Comparison of ENCODE assay signal across 9 mouse cellular contexts in the genomic region with DNA sequence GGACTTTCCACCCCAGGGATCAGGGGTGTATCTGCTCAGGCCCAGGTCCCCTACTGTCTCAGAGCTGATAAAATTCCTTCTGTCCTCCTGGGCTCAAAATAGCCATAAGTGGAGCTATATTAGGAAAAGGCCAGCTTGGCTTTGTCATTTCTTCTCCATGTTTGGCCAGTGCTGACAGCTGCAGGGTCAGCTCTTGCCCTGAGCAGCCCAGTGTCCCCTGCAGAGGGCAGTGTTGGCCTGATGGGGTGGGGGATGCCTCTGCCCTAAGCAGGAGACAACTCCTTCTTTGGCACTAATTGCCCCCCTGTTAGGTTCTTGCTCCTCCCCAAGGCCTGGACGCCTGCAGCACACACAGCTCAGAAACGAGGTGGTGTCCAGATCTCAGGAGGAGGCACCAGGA. TPM values are rescaled to one million over a fixed set of nuclear protein-coding genes. Genes with fewer than 3 reads are reported as not detected.
DNase-seq lines count a peak whose midpoint lies in the region; ATAC-seq lines count a peak whose summit lies in the region.
"Had no signal": no experiment of that assay in that cellular context is flagged by ENCODE, and none has a peak within 500 bp of the region (broad histone marks: within the 10 kb centered on the region; RNA-seq: fewer than 3 reads in every experiment).

No protein-coding gene starts in this region.

- H3K9ac ChIP-seq in forebrain, embryonic 14.5 days (ENCODE audit: low read length): no peak overlapping the region
- H3K9ac ChIP-seq in midbrain, embryonic 13.5 days (replicated peaks): no peak overlapping the region

- H3K4me1 ChIP-seq in forebrain, embryonic 14.5 days (ENCODE audit: control insufficient read depth, insufficient read depth, low read length): no peaks in the 10 kb centered on the region
- no peaks in the 10 kb centered on the region for H3K4me1 ChIP-seq in midbrain, embryonic 13.5 days (replicated peaks)

- DNase-seq in urinary bladder, postnatal 14 days (ENCODE audit: low spot score): peak; percentile 46
- DNase-seq in urinary bladder, postnatal 36 days (ENCODE audit: low spot score in 2 of 2): no peak
- peak; percentile 74 for DNase-seq in heart, adult 8-10 months (ENCODE audit: low spot score)
- DNase-seq in kidney, postnatal 10 days: peak; percentile 54
- DNase-seq in right cerebral cortex, postnatal 4 days: no peak
- DNase-seq in forebrain, embryonic 14.5 days (ENCODE audit: low spot score): no peak

- ATAC-seq in forebrain, embryonic 14.5 days: no peak
- ATAC-seq in midbrain, embryonic 13.5 days: no peak

- H3K4me3 ChIP-seq in forebrain, embryonic 14.5 days (ENCODE audit: low read depth, low read length): no peak overlapping the region
- no peak overlapping the region for H3K4me3 ChIP-seq in midbrain, embryonic 13.5 days (replicated peaks)

- H3K4me2 ChIP-seq in forebrain, embryonic 14.5 days (ENCODE audit: low read length): no peak overlapping the region
- H3K4me2 ChIP-seq in midbrain, embryonic 13.5 days (replicated peaks): no peak overlapping the region

- H3K9me3 ChIP-seq in forebrain, embryonic 14.5 days (replicated peaks; ENCODE audit: control insufficient read depth, low read length): no peaks in the 10 kb centered on the region
- H3K9me3 ChIP-seq in midbrain, embryonic 13.5 days: no peaks in the 10 kb centered on the region

- no peak overlapping the region for H3K27ac ChIP-seq in forebrain, embryonic 14.5 days (ENCODE audit: low read depth, low read length)
- no peak overlapping the region for H3K27ac ChIP-seq in midbrain, embryonic 13.5 days

- no peaks in the 10 kb centered on the region for H3K27me3 ChIP-seq in forebrain, embryonic 14.5 days (replicated peaks; ENCODE audit: control insufficient read depth, insufficient read depth, low read length)
- 0 out of 2 replicates have a peak, but pooled peaks cover 5% of the 10 kb centered on the region for H3K27me3 ChIP-seq in midbrain, embryonic 13.5 days

- WGBS in forebrain, embryonic 14.5 days: 38% methylated on average over 2 of the region's 2 CpGs
- WGBS in midbrain, embryonic 13.5 days: 69% methylated on average over 2 of the region's 2 CpGs

- H3K36me3 ChIP-seq in forebrain, embryonic 14.5 days (ENCODE audit: control insufficient read depth, insufficient read depth, low read length): no peaks in the 10 kb centered on the region
- no peaks in the 10 kb centered on the region for H3K36me3 ChIP-seq in midbrain, embryonic 13.5 days

RNA-seq across cellular contexts. Expression of a gene that starts 14.4 kb away (rescaled TPM):
- 1,000 to 10,000 TPM; 1,077 to 1,246 (median 1,126) TPM for total RNA-seq in heart, adult 8-10 months (2022)
- 0.49 and 0.63 TPM in 2 replicates for polyA plus RNA-seq in forebrain, embryonic 14.5 days (2014; fragmentation: Nextera tagmentation; extraction: Ambion mirVana)
- 0.11 and 0.32 TPM in 2 replicates for polyA plus RNA-seq in midbrain, embryonic 13.5 days (2015; fragmentation: Nextera tagmentation; extraction: Ambion mirVana)

RNA-seq across cellular contexts. Expression of a gene that starts 25.9 kb away (rescaled TPM):
- total RNA-seq in heart, adult 8-10 months (2022): 1 to 10 TPM; 1.7 to 2.5 (median 2.4) TPM
- not detected in 2 replicates for polyA plus RNA-seq in forebrain, embryonic 14.5 days (2014; fragmentation: Nextera tagmentation; extraction: Ambion mirVana)
- 0.16 TPM in 1 of 2 replicates, not detected in the other for polyA plus RNA-seq in midbrain, embryonic 13.5 days (2015; fragmentation: Nextera tagmentation; extraction: Ambion mirVana)
- polyA plus RNA-seq: intestine, embryonic 14.5 days had no signal

RNA-seq across cellular contexts. Expression of a gene that starts 51.5 kb away (rescaled TPM):
- total RNA-seq in heart, adult 8-10 months (2022): not detected
- not detected in 2 replicates for polyA plus RNA-seq in forebrain, embryonic 14.5 days (2014; fragmentation: Nextera tagmentation; extraction: Ambion mirVana)
- polyA plus RNA-seq in midbrain, embryonic 13.5 days (2015; fragmentation: Nextera tagmentation; extraction: Ambion mirVana): not detected in 2 replicates
- polyA plus RNA-seq: embryonic facial prominence, embryonic 14.5 days; intestine, embryonic 14.5 days had no signal

Comparison
In these comparisons a context has a peak if more than half of its experiments do, and no peak if none do; other contexts are left out.
1. DNase-seq: peak in urinary bladder, postnatal 14 days (single experiment), heart, adult 8-10 months (single experiment) and kidney, postnatal 10 days (single experiment); none in urinary bladder, postnatal 36 days (0 of 2), right cerebral cortex, postnatal 4 days (single experiment) and forebrain, embryonic 14.5 days (single experiment).